Mouse (Mus musculus) stomach, postnatal 0 days (tissue): ENCODE data around the gene Gprc5c. TPM values are rescaled to one million over a fixed set of nuclear protein-coding genes. Genes with fewer than 3 reads are reported as not detected.

Source experiments
- ATAC-seq: fragments of 200-750 bp; cut with Nextera tagmentation; 2 replicates; pipeline ENCODE4 v1.8.0; 2017; ENCODE audit not compliant: low FRiP score, low TSS enrichment
- DNase-seq: peaks from one replicate; pipeline ENCODE4 v3.0.0-alpha.2; 2016; ENCODE audit warnings: low spot score
- H3K27ac ChIP-seq: fragments of 300-500 bp; sonication (generic); replicated peaks from 2 replicates; pipeline ENCODE4 v1.5.1; 2014; ENCODE audit warnings: mild to moderate bottlenecking, control low read depth
- H3K27me3 ChIP-seq: fragments of 300-500 bp; sonication (generic); 2 replicates; pipeline ENCODE4 v1.6.1; 2014; ENCODE audit warnings: low read length; ENCODE audit not compliant: control insufficient read depth, insufficient read depth
- H3K36me3 ChIP-seq: fragments of 300-500 bp; sonication (generic); 2 replicates; pipeline ENCODE4 v1.6.1; 2014; ENCODE audit warnings: low read length, mixed read lengths; ENCODE audit not compliant: control insufficient read depth, insufficient read depth
- H3K4me1 ChIP-seq: fragments of 300-500 bp; sonication (generic); replicated peaks from 2 replicates; pipeline ENCODE4 v1.6.1; 2014; ENCODE audit warnings: antibody characterized with exemption; ENCODE audit not compliant: control insufficient read depth, insufficient read depth
- H3K4me2 ChIP-seq: fragments of 300-500 bp; sonication (generic); replicated peaks from 2 replicates; pipeline ENCODE4 v1.6.1; 2014; ENCODE audit warnings: low read depth, mild to moderate bottlenecking, control low read depth, moderate library complexity
- H3K4me3 ChIP-seq: fragments of 300-500 bp; sonication (generic); 2 replicates; pipeline ENCODE4 v1.5.1; 2014; ENCODE audit warnings: low read depth, low read length, control low read depth
- H3K9ac ChIP-seq: fragments of 300-500 bp; sonication (generic); 2 replicates; pipeline ENCODE4 v1.6.1; 2014; ENCODE audit warnings: mild to moderate bottlenecking, low read length, control low read depth, mixed read lengths
- H3K9me3 ChIP-seq: fragments of 300-500 bp; sonication (generic); 2 replicates; pipeline ENCODE4 v1.6.1; 2016; ENCODE audit warnings: low read length; ENCODE audit not compliant: control insufficient read depth
- CTCF ChIP-seq: IDR thresholded peaks from 2 replicates; pipeline ENCODE4 v1.5.1; 2016; ENCODE audit warnings: antibody characterized with exemption, low read depth, mild to moderate bottlenecking, moderate library complexity
- EP300 ChIP-seq: optimal IDR thresholded peaks from 2 replicates; pipeline ENCODE3; 2016; ENCODE audit warnings: antibody characterized with exemption
- WGBS: fragments of 180-500 bp; shearing (Covaris S2); extraction: QIAGEN DNeasy Blood & Tissue Kit; methylation state at CpG from one replicate; pipeline ENCODE4 v1.1.7; 2014; 5-methylcytosine and 5-hydroxymethylcytosine counted together
- polyA plus RNA-seq: library from polyadenylated mRNA; unstranded; fragments of >200 nt; fragmentation: Nextera tagmentation; extraction: Ambion mirVana; gene quantifications from 2 replicates; pipeline ENCODE4 v1.2.1, GENCODE M21; 2015

Gene Gprc5c
- polyA plus RNA-seq, 1 experiment from 2014 or later = 11.2 TPM

- WGBS = 58% methylated on average over 9 of the region's 9 CpGs
- no peak overlapping the region for H3K4me2 ChIP-seq
- ATAC-seq = no peak
- H3K4me3 ChIP-seq = no peak overlapping the region
- H3K9me3 ChIP-seq = no peaks in the 10 kb centered on the region
- TF ChIP-seq EP300 = no peak
- no peak for TF ChIP-seq CTCF
- H3K9ac ChIP-seq = no peak overlapping the region
- no peak for DNase-seq
- no peaks in the 10 kb centered on the region for H3K4me1 ChIP-seq
- no peaks in the 10 kb centered on the region for H3K27me3 ChIP-seq
- no peaks in the 10 kb centered on the region for H3K36me3 ChIP-seq
- no peak overlapping the region for H3K27ac ChIP-seq
Observed at GRCm38 (mm10) chr11:114874226-114875145, 23.5 kb downstream of the Gprc5c start.

- Histone ChIP-seq H3K4me3 (no peak overlapping the region), H3K9me3 (no peaks in the 10 kb centered on the region), H3K27ac (no peak overlapping the region), H3K36me3 (no peaks in the 10 kb centered on the region), H3K4me2 (no peak overlapping the region), H3K27me3 (no peaks in the 10 kb centered on the region), H3K9ac (no peak overlapping the region), H3K4me1 (no peaks in the 10 kb centered on the region)
- WGBS = 8% methylated on average over 9 of the region's 9 CpGs
- no peak for TF ChIP-seq CTCF
- no peak for TF ChIP-seq EP300
- ATAC-seq (no peak), DNase-seq (no peak)
Observed at GRCm38 (mm10) chr11:114875301-114875801, 24.4 kb downstream of the Gprc5c start.

GRCm38 (mm10) chr11:114876176-114876575, 25.2 kb downstream of the Gprc5c start:
- TF ChIP-seq EP300 (no peak), CTCF (no peak)
- Histone ChIP-seq H3K27ac (no peak overlapping the region), H3K4me1 (no peaks in the 10 kb centered on the region), H3K27me3 (no peaks in the 10 kb centered on the region), H3K9ac (no peak overlapping the region), H3K9me3 (no peaks in the 10 kb centered on the region), H3K4me3 (no peak overlapping the region), H3K4me2 (no peak overlapping the region), H3K36me3 (no peaks in the 10 kb centered on the region)
- no peak for ATAC-seq
- WGBS = 49% methylated on average over 7 of the region's 7 CpGs
- no peak for DNase-seq

GRCm38 (mm10) chr11:114876621-114877020, 25.7 kb downstream of the Gprc5c start:
- ATAC-seq (peak; percentile 28; the same call in 1 of the 2 replicates), DNase-seq (no peak)
- Histone ChIP-seq H3K27me3 (no peaks in the 10 kb centered on the region), H3K4me1 (no peaks in the 10 kb centered on the region), H3K9me3 (no peaks in the 10 kb centered on the region), H3K9ac (no peak overlapping the region), H3K27ac (no peak overlapping the region), H3K4me3 (no peak overlapping the region), H3K36me3 (no peaks in the 10 kb centered on the region), H3K4me2 (no peak overlapping the region)
- no peak for TF ChIP-seq EP300
- no peak for TF ChIP-seq CTCF
- 55% methylated on average over 2 of the region's 2 CpGs for WGBS

- H3K9ac ChIP-seq = no peak overlapping the region
- no peaks in the 10 kb centered on the region for H3K36me3 ChIP-seq
- H3K27ac ChIP-seq = no peak overlapping the region
- H3K27me3 ChIP-seq = no peaks in the 10 kb centered on the region
- no peak overlapping the region for H3K4me3 ChIP-seq
- 34% methylated on average over 3 of the region's 3 CpGs for WGBS
- no peaks in the 10 kb centered on the region for H3K4me1 ChIP-seq
- 0 out of 2 replicates have a peak, but pooled peaks have one; percentile 13 for ATAC-seq
- peak; percentile 70 for DNase-seq
- no peaks in the 10 kb centered on the region for H3K9me3 ChIP-seq
- TF ChIP-seq EP300 (no peak), CTCF (peak; percentile 87)
- H3K4me2 ChIP-seq = no peak overlapping the region
Observed at GRCm38 (mm10) chr11:114877145-114877544, 26.2 kb downstream of the Gprc5c start.

GRCm38 (mm10) chr11:114879666-114880065, 28.7 kb downstream of the Gprc5c start:
- Histone ChIP-seq H3K4me1 (no peaks in the 10 kb centered on the region), H3K4me2 (no peak overlapping the region), H3K9ac (no peak overlapping the region), H3K36me3 (no peaks in the 10 kb centered on the region), H3K9me3 (no peaks in the 10 kb centered on the region), H3K27me3 (no peaks in the 10 kb centered on the region), H3K4me3 (no peak overlapping the region), H3K27ac (no peak overlapping the region)
- TF ChIP-seq EP300 = no peak
- WGBS = 73% methylated on average over 2 of the region's 2 CpGs
- DNase-seq (no peak), ATAC-seq (no peak)
